Mouse (Mus musculus) gonadal fat pad, adult 2 months (tissue): Measurements from ENCODE around the gene Sestd1. TPM values are rescaled to one million over a fixed set of nuclear protein-coding genes. Genes with fewer than 3 reads are reported as not detected.

Experiments
- DNase-seq: peaks from one replicate; pipeline ENCODE4 v3.0.0-alpha.2; 2012; ENCODE audit warnings: low read depth
- polyA plus RNA-seq: library from polyadenylated mRNA; depleted of rRNA; stranded (reverse); fragments of >200 nt; gene quantifications from 2 replicates; pipeline ENCODE4 v1.2.3, GENCODE M21; 2012

Gene Sestd1
- polyA plus RNA-seq, 1 experiment, result 21.8 TPM

DNA sequence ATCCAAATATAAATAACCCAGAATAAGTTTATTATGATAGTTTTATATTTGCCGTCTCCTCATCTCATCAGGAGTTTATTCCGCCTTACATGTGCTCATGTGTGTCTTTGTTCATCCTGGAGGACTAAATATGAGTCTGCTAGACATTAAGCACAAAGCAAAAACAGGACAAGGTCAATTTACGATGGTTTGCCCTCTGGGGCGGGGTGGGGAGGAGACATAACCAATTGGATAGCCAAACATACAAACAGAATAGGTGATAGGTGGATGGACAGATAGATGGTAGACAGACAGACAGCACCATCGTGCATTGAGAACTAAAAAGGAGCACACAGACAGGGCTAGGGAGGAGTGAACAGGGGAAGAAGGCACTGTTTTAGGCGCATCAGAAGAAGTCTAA, 106.6 kb downstream of the Sestd1 start:
- no peak for DNase-seq

GRCm38 (mm10) chr2:77173366-77173765, 107.0 kb downstream of the Sestd1 start:
- no peak for DNase-seq

- no peak for DNase-seq
Measured at GRCm38 (mm10) chr2:77172241-77172671, 108.1 kb downstream of the Sestd1 start.

DNA sequence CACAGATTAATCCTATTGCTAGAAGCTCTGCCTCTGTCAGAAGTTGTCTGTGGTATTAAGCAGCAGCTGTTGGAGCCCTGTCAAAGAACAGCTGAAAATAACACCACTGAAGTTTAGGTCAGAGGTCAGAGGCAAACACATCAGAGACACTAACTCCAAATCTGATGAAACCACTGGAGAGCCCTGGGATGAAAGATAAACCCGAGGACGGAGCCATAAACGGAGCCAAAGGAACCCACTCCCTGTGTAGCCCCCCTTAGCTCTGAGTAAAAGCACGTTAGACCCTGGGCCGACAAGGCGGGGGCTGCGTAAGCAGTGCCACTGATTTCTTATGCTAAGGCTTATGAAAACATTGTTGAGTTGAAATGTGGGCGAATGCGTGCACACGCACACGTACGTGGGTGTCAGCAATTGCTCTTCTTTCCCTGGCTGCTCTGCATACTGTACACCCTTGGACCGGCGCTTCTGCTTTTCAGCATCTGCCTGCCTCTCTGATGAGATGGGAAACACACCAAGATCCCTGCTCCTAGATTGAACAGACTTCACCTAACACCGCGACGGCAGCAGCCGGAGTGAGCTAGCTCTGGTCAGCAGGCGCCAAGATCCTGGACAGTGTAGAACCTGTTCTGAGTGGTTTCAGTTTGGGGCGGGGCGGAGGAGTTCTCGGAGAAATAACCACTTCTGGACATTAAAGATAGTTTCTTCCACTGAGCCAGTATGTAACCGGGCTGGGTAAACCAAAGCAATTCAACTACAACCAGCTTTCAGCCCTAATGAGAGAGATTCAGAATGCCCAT, 108.8 kb downstream of the Sestd1 start:
- DNase-seq, result no peak

GRCm38 (mm10) chr2:77170633-77171105, 109.7 kb downstream of the Sestd1 start, which contains the start of gene Ccdc141:
TSS of gene Ccdc141 (minus strand) at chr2:77170636.
- DNase-seq, result no peak

DNA sequence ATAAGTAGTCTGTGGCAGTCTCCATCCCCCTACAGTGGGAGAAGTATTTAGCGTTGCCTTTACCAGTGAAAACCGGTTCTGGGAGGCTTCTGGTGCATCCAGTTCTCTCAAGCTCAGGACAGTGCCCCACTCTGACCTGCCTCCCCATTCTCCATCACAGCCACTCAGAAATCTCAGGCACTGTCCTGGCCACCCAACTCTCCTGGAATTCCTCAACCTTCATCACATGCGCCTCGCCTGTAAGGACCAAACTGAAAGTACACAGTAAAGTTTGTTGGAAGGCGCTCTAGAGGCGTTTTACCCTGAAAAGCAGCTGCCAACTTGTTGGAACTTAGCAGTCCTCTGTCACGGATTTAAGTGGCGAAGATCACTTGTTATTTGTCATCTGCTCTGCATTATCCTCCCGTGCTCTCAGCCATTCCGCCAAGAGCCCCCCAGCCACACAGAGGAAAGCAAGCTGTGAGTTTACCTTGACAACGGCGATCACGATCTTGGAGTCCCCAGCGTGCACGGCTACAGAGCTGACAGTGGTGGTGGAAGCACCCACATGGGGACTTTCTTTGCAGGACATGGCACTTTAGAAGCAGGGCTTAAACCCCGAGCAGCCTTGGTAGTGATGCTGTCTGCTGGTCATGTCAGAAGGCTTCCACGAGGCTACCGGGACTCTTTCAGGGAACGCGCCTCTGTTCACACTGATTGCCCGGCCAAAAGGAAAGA, 110.3 kb downstream of the Sestd1 start:
- no peak for DNase-seq

- DNase-seq, result no peak
Measured at GRCm38 (mm10) chr2:77169218-77169617, 111.2 kb downstream of the Sestd1 start.

- DNase-seq, result no peak
Measured at GRCm38 (mm10) chr2:77168781-77169180, 111.6 kb downstream of the Sestd1 start.

- no peak for DNase-seq
Measured at GRCm38 (mm10) chr2:77168081-77168685, 112.2 kb downstream of the Sestd1 start.

GRCm38 (mm10) chr2:77166366-77166765, 114.0 kb downstream of the Sestd1 start:
- no peak for DNase-seq

GRCm38 (mm10) chr2:77164662-77165061, 115.7 kb downstream of the Sestd1 start:
- DNase-seq, result no peak

DNA sequence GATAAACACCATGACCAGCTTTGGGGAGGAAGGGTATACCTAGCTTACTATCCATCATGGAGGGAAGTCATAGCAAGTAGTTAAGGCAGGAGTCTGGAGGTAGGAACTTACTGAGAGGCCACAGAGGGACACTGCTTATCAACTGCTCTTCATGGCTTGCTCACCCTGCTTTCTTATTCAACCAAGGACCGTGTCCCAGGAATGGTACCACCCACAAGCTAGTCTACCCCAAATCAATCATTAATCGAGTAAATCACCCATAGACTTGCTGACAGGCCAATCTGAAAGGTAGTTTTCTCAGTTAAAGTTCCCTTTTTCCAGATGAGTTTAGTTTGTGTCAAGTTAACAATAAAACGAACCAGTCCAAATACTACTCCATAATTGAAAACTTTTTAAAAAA, 117.0 kb downstream of the Sestd1 start:
- DNase-seq, result no peak

DNA sequence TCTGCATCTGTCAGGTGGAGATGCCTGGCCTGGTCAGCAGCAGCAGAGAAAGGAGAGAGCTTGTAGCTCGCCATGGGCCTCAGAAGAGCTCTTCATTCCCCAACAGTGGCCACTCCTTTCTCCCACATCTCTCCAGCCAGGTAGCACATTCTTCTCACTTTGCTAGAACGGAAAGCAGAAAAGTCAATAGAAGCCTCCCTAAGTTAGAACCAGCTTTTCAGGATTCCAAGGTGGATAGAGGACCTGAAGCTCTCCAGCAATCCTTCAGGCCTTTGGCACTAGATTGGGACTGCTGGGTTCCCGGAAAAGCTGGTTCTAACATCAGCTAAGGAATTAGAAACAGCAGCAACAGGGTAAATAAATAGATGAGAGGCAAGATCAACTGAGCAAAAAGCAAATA, 118.3 kb downstream of the Sestd1 start:
- DNase-seq, result no peak

DNA sequence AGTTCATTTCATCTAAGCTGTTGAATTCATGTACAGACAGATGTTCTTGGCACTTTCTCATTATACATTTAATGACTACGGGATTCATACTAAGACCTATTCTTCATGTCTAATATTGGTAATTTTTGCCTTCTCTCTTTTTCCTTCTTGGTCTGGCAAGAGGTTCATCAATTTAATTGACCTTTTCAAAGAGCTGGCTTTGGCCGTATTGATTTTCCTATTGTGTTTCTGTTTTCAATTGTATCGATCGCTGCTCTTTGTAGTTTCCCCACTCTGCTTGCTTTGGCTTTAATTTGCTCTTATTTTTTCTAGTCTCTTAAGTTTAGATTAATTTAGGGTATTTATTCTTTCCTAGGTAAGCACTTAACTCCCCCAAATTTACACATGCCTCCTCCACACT, 122.8 kb downstream of the Sestd1 start:
- no peak for DNase-seq

DNA sequence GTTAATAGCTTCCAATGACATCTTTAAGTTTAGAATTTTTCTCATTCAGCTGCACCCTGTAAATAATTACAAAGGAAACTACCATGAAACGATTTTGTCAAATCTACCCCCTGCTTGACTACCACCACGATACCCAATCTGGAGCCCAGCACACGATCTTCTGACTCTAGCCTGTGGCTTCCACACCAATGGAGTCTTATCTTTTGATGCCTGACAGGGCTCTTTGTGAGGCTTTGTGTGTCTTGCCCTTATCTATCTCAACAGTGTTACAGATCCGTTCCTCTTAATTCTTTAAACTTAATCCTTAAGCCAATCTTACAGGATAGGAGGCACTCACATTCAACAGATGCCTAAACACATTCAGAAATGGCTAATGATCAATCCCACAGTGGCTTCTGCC, 126.3 kb downstream of the Sestd1 start:
- DNase-seq, result no peak

GRCm38 (mm10) chr2:77151255-77151654, 129.1 kb downstream of the Sestd1 start:
- DNase-seq, result no peak

GRCm38 (mm10) chr2:77149576-77149975, 130.8 kb downstream of the Sestd1 start:
- no peak for DNase-seq

- no peak for DNase-seq
Measured at GRCm38 (mm10) chr2:77148215-77148614, 132.2 kb downstream of the Sestd1 start.

GRCm38 (mm10) chr2:77146968-77147367, 133.4 kb downstream of the Sestd1 start:
- no peak for DNase-seq

GRCm38 (mm10) chr2:77146291-77146690, 134.1 kb downstream of the Sestd1 start:
- DNase-seq, result no peak

- no peak for DNase-seq
Measured at GRCm38 (mm10) chr2:77143536-77143935, 136.9 kb downstream of the Sestd1 start.

DNA sequence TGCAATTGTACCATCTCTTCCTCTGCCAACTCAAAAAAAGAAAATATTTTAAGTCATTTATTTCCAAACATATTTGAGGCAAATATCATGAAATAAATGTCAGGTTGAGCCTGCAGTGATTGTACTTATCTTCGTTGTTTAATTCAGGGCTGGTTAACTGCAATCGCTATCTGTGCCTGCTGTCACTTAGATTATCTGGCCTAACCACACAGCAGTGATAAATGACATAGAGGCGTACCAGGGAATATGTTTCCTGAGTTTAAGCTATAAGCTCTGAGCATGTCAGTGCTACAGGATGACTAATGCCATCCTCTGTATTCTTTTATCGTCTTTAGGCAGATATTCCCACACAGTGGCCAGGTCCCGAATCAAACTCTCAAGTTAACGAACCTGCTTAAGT, 141.5 kb downstream of the Sestd1 start:
- DNase-seq, result no peak

- DNase-seq, result no peak
Measured at GRCm38 (mm10) chr2:77134906-77135305, 145.5 kb downstream of the Sestd1 start.
